Mouse (Mus musculus) right cerebral cortex, adult 18-20 months (tissue): Measurements from ENCODE around the gene Olfr417.
"Not testable (repeated sequence)": the region's sequence is repeated elsewhere in the genome, so short reads cannot be mapped to it uniquely, and the experiment has no call there.

Source experiments
- DNase-seq: peaks from one replicate; pipeline ENCODE4 v3.0.0; 2022; ENCODE audit warnings: mixed read lengths

Gene Olfr417

GRCm38 (mm10) chr1:174364882-174365451 is at the start of gene Olfr417:
Olfr417 (plus strand) TSS chr1:174365122.
- no peak for DNase-seq

- no peak for DNase-seq
These were observed 47.6 kb upstream of the Olfr417 start for GRCm38 (mm10) chr1:174317308-174317707.

DNA sequence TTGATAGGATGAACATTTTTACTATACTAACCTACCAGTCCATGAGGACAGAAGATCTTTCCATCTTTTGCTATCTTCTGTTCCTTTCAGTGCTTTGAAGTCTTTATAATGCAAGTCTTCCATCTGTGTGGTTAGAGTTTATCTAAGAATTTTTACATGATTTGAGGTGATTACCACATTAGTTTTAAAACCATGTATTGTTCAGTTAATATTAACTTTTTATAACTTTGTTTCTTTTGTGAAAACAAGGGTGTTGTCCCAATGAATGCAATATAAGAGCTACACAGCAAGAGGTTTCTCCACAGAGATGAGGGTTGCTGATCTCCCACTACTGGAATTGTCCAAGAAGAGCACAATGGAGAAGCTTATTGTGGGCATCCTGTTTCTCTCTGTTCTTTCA is 34.7 kb upstream of the Olfr417 start, which contains the start of gene Mptx1:
Gene Mptx1 (plus strand): TSS at position 301 of the 400 bp plus-strand sequence.
- DNase-seq, result no peak

DNA sequence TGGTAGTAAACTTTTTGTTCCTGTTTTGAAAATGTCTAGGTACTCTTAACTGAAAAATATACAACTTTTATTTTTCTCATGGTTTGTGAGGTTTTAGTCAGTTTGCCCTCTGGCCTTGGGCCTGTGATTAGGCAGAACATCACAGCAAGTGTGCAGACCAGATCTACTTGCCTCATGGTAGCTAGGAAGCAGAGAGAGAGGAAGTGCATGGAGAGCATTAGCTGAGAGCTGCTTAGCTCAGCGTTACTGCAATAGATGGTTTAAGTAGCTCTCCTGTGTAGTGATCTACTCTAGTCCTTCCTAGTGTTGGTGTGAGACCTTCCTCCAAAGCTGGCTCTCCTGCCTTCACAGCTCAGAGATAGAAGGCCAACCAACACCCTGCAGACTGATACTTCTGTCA is 11.3 kb upstream of the Olfr417 start:
- not testable (repeated sequence) for DNase-seq

- DNase-seq, result no peak
These were observed 10.3 kb upstream of the Olfr417 start for GRCm38 (mm10) chr1:174354640-174355039.

GRCm38 (mm10) chr1:174373799-174374198 is 8.9 kb downstream of the Olfr417 start:
- DNase-seq, result no peak

GRCm38 (mm10) chr1:174390746-174391145 is 25.8 kb downstream of the Olfr417 start, which contains the start of gene Olfr248:
Olfr248 (plus strand) TSS chr1:174391046.
- DNase-seq, result no peak

- DNase-seq, result no peak
These were observed 58.0 kb downstream of the Olfr417 start for GRCm38 (mm10) chr1:174422959-174423358.

DNA sequence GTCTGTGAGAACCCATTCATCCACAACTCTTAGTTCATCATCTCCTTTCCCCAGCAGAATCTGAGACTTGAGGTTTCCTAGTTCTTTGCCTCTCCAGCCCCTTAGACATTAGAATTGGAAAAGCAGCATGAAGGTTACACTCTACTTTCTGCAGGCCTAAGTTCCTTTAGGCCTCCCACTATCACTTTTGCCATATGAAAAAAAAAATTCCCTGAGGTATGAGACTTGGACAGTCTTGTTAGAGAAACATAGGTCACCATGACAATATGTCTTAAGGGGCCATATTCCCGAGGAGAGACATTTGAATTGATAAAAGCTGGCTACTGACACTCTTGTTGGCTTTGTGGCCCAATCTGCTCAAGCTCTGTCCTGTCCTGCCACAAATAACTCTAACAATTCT is 58.8 kb downstream of the Olfr417 start, which contains the start of gene Olfr414:
Gene Olfr414 (plus strand): TSS at position 301 of the 400 bp plus-strand sequence.
- no peak for DNase-seq
